Mouse (Mus musculus) embryonic facial prominence, embryonic 13.5 days (tissue): ENCODE measurements around the gene Kiss1. TPM values are rescaled to one million over a fixed set of nuclear protein-coding genes. Genes with fewer than 3 reads are reported as not detected.

Experiments
- ATAC-seq: fragments of 200-750 bp; cut with Nextera tagmentation; 2 replicates; pipeline ENCODE4 v1.8.0; 2017; ENCODE audit warnings: low read depth; ENCODE audit not compliant: insufficient number of reproducible peaks, insufficient read depth, low FRiP score, low TSS enrichment
- H3K27ac ChIP-seq: fragments of 300-500 bp; sonication (generic); 2 replicates; pipeline ENCODE4 v1.5.1; 2015; ENCODE audit warnings: moderate library complexity, mild to moderate bottlenecking, inconsistent platforms
- H3K27me3 ChIP-seq: fragments of 300-500 bp; sonication (generic); 2 replicates; pipeline ENCODE4 v1.6.1; 2015; ENCODE audit warnings: mild to moderate bottlenecking, inconsistent platforms
- H3K36me3 ChIP-seq: fragments of 300-500 bp; sonication (generic); 2 replicates; pipeline ENCODE4 v1.6.1; 2015; ENCODE audit warnings: mild to moderate bottlenecking, inconsistent platforms
- H3K4me1 ChIP-seq: fragments of 300-500 bp; sonication (generic); 2 replicates; pipeline ENCODE4 v1.6.1; 2015; ENCODE audit warnings: inconsistent platforms
- H3K4me2 ChIP-seq: fragments of 300-500 bp; sonication (generic); 2 replicates; pipeline ENCODE4 v1.6.1; 2015; ENCODE audit warnings: moderate library complexity, mild to moderate bottlenecking, inconsistent platforms
- H3K4me3 ChIP-seq: fragments of 300-500 bp; sonication (generic); 2 replicates; pipeline ENCODE4 v1.5.1; 2015; ENCODE audit warnings: mild to moderate bottlenecking, inconsistent platforms
- H3K9ac ChIP-seq: fragments of 300-500 bp; sonication (generic); 2 replicates; pipeline ENCODE4 v1.6.1; 2015; ENCODE audit warnings: mild to moderate bottlenecking, inconsistent platforms
- H3K9me3 ChIP-seq: fragments of 300-500 bp; sonication (generic); 2 replicates; pipeline ENCODE4 v1.6.1; 2016; ENCODE audit warnings: inconsistent platforms
- WGBS: fragments of 180-500 bp; shearing (Covaris S2); methylation state at CpG from one replicate; pipeline ENCODE4 v1.1.7; 2015; ENCODE audit warnings: mixed read lengths; 5-methylcytosine and 5-hydroxymethylcytosine counted together
- polyA plus RNA-seq: library from polyadenylated mRNA; unstranded; fragments of >200 nt; fragmentation: Nextera tagmentation; extraction: Ambion mirVana; gene quantifications from 2 replicates; pipeline ENCODE4 v1.2.1, GENCODE M21; 2015

Gene Kiss1
- polyA plus RNA-seq = not detected in 2 replicates

DNA sequence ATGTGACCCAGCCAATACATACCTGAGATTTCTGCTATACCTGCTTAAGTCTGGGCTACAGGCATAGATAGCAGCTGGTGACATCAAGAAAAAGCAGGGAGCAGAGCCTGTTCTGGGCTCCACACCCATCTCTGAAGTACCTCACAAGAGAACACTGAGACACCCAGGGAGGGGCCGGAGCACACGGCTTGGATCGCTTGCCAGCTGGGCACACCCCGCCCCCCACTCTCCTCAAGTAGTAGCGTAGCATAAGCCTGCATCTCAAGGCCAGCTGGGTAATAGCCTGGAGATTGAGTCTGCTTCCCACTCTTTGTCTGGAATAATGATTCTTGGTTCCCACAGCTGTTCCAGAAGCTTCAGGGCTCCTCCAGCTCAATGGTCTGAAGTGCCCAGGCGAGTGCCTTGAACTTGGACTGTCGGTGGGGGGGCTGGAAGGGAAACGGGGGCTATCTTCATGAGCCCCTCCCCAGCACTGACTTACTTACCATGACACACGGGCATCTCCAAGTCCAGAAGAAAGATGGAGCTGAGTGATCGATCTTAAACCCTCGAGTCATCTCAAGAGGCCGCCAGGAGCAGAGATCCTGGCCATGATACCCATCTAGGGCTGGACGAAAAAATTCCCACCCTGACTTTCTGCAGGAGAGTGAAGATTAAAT lies at the start of gene Kiss1:
Gene Kiss1, plus strand, starts transcription at position 609 of the 659 bp plus-strand sequence.
- ATAC-seq = no peak
- Histone ChIP-seq H3K4me1 (peaks cover 11% of the 10 kb centered on the region; the same call in 1 of the 2 replicates), H3K36me3 (no peaks in the 10 kb centered on the region), H3K4me2 (no peak within 1 kb of the TSS), H3K4me3 (no peak within 1 kb of the TSS), H3K27ac (no peak within 1 kb of the TSS), H3K9me3 (no peaks in the 10 kb centered on the region), H3K9ac (no peak within 1 kb of the TSS), H3K27me3 (no peaks in the 10 kb centered on the region)
- 85% methylated on average over 13 of the region's 13 CpGs for WGBS

GRCm38 (mm10) chr1:133274163-133274562 lies 47.5 kb upstream of the Kiss1 start:
- Histone ChIP-seq H3K9me3 (no peaks in the 10 kb centered on the region), H3K36me3 (peaks cover 9% of the 10 kb centered on the region; the same call in 1 of the 2 replicates), H3K27me3 (no peaks in the 10 kb centered on the region), H3K4me2 (no peak overlapping the region), H3K9ac (no peak overlapping the region), H3K4me3 (no peak overlapping the region), H3K4me1 (0 out of 2 replicates have a peak, but pooled peaks cover 3% of the 10 kb centered on the region), H3K27ac (no peak overlapping the region)
- ATAC-seq = no peak
- 90% methylated on average over 19 of the region's 19 CpGs for WGBS

DNA sequence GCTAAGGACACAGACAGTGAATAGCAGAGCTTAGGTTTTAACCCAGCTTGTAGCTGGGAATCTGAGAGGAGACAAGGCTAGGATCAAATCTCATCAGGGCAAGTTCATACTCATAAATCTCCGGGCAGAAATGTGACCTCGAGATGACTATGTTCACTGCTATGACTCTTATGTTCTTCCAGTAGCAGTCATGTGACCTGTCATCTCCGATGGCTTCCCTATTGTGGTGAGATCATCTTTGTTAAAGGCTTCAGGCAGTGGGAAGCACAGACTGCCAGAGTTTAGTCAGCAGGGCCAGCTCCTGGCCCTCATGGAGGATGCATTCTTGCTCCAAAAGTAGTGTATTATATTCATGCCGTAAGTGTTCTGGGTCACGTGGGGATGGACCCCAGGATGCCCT lies 44.7 kb upstream of the Kiss1 start:
- H3K27me3 ChIP-seq = no peaks in the 10 kb centered on the region
- peaks cover 9% of the 10 kb centered on the region; the same call in 1 of the 2 replicates for H3K36me3 ChIP-seq
- no peak overlapping the region for H3K4me3 ChIP-seq
- H3K4me2 ChIP-seq = no peak overlapping the region
- no peak for ATAC-seq
- 70% methylated on average over 5 of the region's 5 CpGs for WGBS
- H3K27ac ChIP-seq = no peak overlapping the region
- no peak overlapping the region for H3K9ac ChIP-seq
- H3K4me1 ChIP-seq = peaks cover 8% of the 10 kb centered on the region; the same call in 1 of the 2 replicates
- H3K9me3 ChIP-seq = no peaks in the 10 kb centered on the region

DNA sequence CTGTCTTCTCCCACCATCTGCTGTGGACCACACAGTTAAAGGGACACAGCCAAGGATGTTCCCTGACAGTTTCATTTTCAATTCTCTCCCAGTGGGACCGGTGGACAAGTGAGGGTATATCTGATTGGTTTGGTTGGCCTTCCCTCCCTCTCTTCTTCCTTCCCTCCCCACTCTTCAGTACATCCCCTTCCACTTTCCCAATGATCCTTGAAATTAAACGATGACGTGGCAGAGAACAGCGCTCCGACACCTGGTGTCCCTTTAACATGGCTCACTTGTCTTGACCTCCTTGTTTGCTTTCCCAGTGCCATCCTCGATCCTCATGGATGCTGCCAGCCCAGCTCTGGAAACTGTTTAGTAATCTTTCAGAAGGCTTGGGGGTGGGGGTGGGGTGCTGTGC lies 43.1 kb upstream of the Kiss1 start:
- 72% methylated on average over 6 of the region's 6 CpGs for WGBS
- Histone ChIP-seq H3K4me1 (peaks cover 8% of the 10 kb centered on the region; the same call in 1 of the 2 replicates), H3K9me3 (no peaks in the 10 kb centered on the region), H3K36me3 (peaks cover 9% of the 10 kb centered on the region; the same call in 1 of the 2 replicates), H3K4me2 (no peak overlapping the region), H3K27me3 (no peaks in the 10 kb centered on the region), H3K4me3 (no peak overlapping the region), H3K9ac (no peak overlapping the region), H3K27ac (no peak overlapping the region)
- ATAC-seq = no peak

DNA sequence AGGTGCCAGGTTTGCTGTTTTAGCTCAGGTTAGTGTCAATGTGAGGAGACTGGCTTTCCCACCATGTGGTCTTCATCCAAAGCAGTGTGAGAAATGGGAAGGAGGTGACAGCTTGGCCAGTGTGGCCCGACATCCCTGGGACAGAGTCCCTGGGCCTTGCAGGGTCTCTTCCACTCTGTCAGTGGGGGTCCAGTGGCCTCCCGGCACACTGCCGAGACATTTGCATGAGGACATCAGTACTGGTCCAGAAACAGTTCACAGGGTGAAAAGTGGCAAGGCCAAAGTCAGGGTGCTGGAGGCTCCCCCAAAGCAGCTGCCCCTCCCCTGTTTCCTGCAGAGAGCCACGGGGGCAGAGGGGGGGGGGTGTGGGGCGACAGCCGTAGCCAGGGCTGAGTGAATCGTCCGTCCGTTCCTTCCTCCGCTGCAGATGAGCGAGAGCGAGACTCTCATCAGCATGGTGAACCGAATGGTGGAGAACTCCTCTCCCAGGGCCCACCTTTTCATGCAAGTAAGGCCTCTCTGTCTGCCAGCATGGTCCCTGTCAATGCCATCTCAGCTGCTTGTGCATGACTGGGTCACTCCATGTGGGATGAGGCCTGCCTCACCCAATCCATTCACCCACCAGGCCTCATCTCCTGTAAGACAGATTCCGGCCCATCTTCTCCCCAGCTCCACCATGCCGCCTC lies 42.6 kb upstream of the Kiss1 start:
- Histone ChIP-seq H3K4me2 (no peak overlapping the region), H3K9ac (no peak overlapping the region), H3K27me3 (no peaks in the 10 kb centered on the region), H3K4me1 (peaks cover 8% of the 10 kb centered on the region; the same call in 1 of the 2 replicates), H3K27ac (no peak overlapping the region), H3K4me3 (no peak overlapping the region), H3K9me3 (no peaks in the 10 kb centered on the region), H3K36me3 (peaks cover 4% of the 10 kb centered on the region; the same call in 1 of the 2 replicates)
- ATAC-seq = no peak
- WGBS = 73% methylated on average over 15 of the region's 15 CpGs

DNA sequence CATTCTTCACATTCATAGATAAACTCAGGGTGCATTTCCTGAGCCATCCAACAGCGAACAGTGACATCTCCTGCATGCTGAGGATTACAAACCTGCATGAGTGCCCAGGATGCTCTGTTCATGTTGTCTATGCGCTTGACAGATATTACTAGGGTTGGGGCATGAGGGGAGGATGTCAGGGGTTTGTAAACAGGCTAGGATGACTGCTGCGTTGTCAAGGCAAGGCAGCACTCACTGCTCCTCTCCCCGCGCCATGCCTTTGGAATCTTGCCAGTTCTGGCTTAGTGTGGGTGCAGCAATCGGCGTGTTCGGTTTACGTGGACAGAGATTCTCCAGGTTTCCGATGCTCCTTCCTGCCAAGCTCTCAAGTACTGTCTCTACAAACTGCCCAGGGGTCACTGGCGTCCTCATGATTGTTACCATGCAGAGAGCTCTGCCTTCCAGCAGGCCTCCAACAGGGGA lies 42.0 kb upstream of the Kiss1 start:
- peaks cover 8% of the 10 kb centered on the region; the same call in 1 of the 2 replicates for H3K4me1 ChIP-seq
- no peak overlapping the region for H3K9ac ChIP-seq
- no peaks in the 10 kb centered on the region; the same call in 1 of the 2 replicates for H3K36me3 ChIP-seq
- ATAC-seq = no peak
- H3K27me3 ChIP-seq = no peaks in the 10 kb centered on the region
- WGBS = 76% methylated on average over 11 of the region's 11 CpGs
- no peak overlapping the region for H3K4me2 ChIP-seq
- no peak overlapping the region for H3K4me3 ChIP-seq
- no peak overlapping the region for H3K27ac ChIP-seq
- no peaks in the 10 kb centered on the region for H3K9me3 ChIP-seq

GRCm38 (mm10) chr1:133280537-133280936 lies 41.1 kb upstream of the Kiss1 start:
- Histone ChIP-seq H3K27ac (no peak overlapping the region), H3K36me3 (no peaks in the 10 kb centered on the region; the same call in 1 of the 2 replicates), H3K4me3 (no peak overlapping the region), H3K9ac (no peak overlapping the region), H3K4me1 (peaks cover 8% of the 10 kb centered on the region; the same call in 1 of the 2 replicates), H3K9me3 (no peaks in the 10 kb centered on the region), H3K27me3 (no peaks in the 10 kb centered on the region), H3K4me2 (no peak overlapping the region)
- ATAC-seq = no peak
- WGBS = 95% methylated on average over 2 of the region's 2 CpGs

- 81% methylated on average over 7 of the region's 7 CpGs for WGBS
- H3K36me3 ChIP-seq = no peaks in the 10 kb centered on the region
- H3K9ac ChIP-seq = no peak overlapping the region
- no peaks in the 10 kb centered on the region for H3K4me1 ChIP-seq
- H3K9me3 ChIP-seq = no peaks in the 10 kb centered on the region
- no peak overlapping the region for H3K4me3 ChIP-seq
- ATAC-seq = no peak
- H3K4me2 ChIP-seq = no peak overlapping the region
- no peak overlapping the region for H3K27ac ChIP-seq
- H3K27me3 ChIP-seq = no peaks in the 10 kb centered on the region
Observed at GRCm38 (mm10) chr1:133285907-133286306, 35.8 kb upstream of the Kiss1 start.

GRCm38 (mm10) chr1:133287051-133287450 lies 34.6 kb upstream of the Kiss1 start:
- no peaks in the 10 kb centered on the region for H3K9me3 ChIP-seq
- H3K9ac ChIP-seq = no peak overlapping the region
- no peaks in the 10 kb centered on the region for H3K27me3 ChIP-seq
- H3K4me3 ChIP-seq = no peak overlapping the region
- no peaks in the 10 kb centered on the region for H3K4me1 ChIP-seq
- H3K36me3 ChIP-seq = no peaks in the 10 kb centered on the region
- 81% methylated on average over 4 of the region's 4 CpGs for WGBS
- H3K27ac ChIP-seq = no peak overlapping the region
- ATAC-seq = no peak
- H3K4me2 ChIP-seq = no peak overlapping the region

GRCm38 (mm10) chr1:133287880-133288279 lies 33.8 kb upstream of the Kiss1 start:
- H3K9me3 ChIP-seq = no peaks in the 10 kb centered on the region
- no peak overlapping the region for H3K4me3 ChIP-seq
- WGBS = 95% methylated on average over 12 of the region's 12 CpGs
- no peaks in the 10 kb centered on the region for H3K4me1 ChIP-seq
- H3K27me3 ChIP-seq = no peaks in the 10 kb centered on the region
- no peaks in the 10 kb centered on the region for H3K36me3 ChIP-seq
- H3K9ac ChIP-seq = no peak overlapping the region
- ATAC-seq = no peak
- no peak overlapping the region for H3K27ac ChIP-seq
- H3K4me2 ChIP-seq = no peak overlapping the region

GRCm38 (mm10) chr1:133291888-133292287 lies 29.8 kb upstream of the Kiss1 start:
- Histone ChIP-seq H3K27me3 (no peaks in the 10 kb centered on the region), H3K9me3 (no peaks in the 10 kb centered on the region), H3K9ac (no peak overlapping the region), H3K36me3 (no peaks in the 10 kb centered on the region), H3K4me1 (peaks cover 23% of the 10 kb centered on the region), H3K4me3 (no peak overlapping the region), H3K27ac (no peak overlapping the region), H3K4me2 (no peak overlapping the region)
- no peak for ATAC-seq
- 85% methylated on average over 6 of the region's 6 CpGs for WGBS

- H3K27ac ChIP-seq = no peak overlapping the region
- H3K9ac ChIP-seq = no peak overlapping the region
- no peak for ATAC-seq
- H3K9me3 ChIP-seq = no peaks in the 10 kb centered on the region
- no peak overlapping the region for H3K4me3 ChIP-seq
- H3K36me3 ChIP-seq = no peaks in the 10 kb centered on the region
- H3K27me3 ChIP-seq = no peaks in the 10 kb centered on the region
- H3K4me1 ChIP-seq = peaks cover 24% of the 10 kb centered on the region
- H3K4me2 ChIP-seq = no peak overlapping the region
Observed at GRCm38 (mm10) chr1:133292608-133293007, 29.1 kb upstream of the Kiss1 start.
